Mouse (Mus musculus) MN1 (cell line): ENCODE data around the gene Tulp2.
"Not testable (repeated sequence)": the region's sequence is repeated elsewhere in the genome, so short reads cannot be mapped to it uniquely, and the experiment has no call there.

Source experiments
- DNase-seq: peaks from one replicate; pipeline ENCODE4 v3.0.0-alpha.2; 2016; ENCODE audit warnings: low spot score

Gene Tulp2

GRCm38 (mm10) chr7:45522957-45523676 lies 41.4 kb downstream of the Tulp2 start:
- DNase-seq, result peak; percentile 62

GRCm38 (mm10) chr7:45523678-45524170 lies 42.0 kb downstream of the Tulp2 start:
- peak; percentile 33 for DNase-seq

GRCm38 (mm10) chr7:45524841-45525621 lies 43.4 kb downstream of the Tulp2 start:
- DNase-seq, result peak; percentile 59

GRCm38 (mm10) chr7:45525809-45526473 lies 44.3 kb downstream of the Tulp2 start, which contains the start of the genes Ppp1r15a and Plekha4:
Gene Ppp1r15a, minus strand, starts transcription at chr7:45526268.
Gene Plekha4, plus strand, starts transcription at chr7:45526330.
- peak; percentile 96 for DNase-seq

- peak; percentile 56 for DNase-seq
These were observed 44.9 kb downstream of the Tulp2 start for GRCm38 (mm10) chr7:45526474-45527120.

- not testable (repeated sequence) for DNase-seq
These were observed 45.5 kb downstream of the Tulp2 start for GRCm38 (mm10) chr7:45527169-45527568.

- no peak for DNase-seq
These were observed 47.8 kb downstream of the Tulp2 start for GRCm38 (mm10) chr7:45529461-45529860.

GRCm38 (mm10) chr7:45530643-45531042 lies 49.0 kb downstream of the Tulp2 start:
- no peak for DNase-seq

- no peak for DNase-seq
These were observed 54.0 kb downstream of the Tulp2 start for GRCm38 (mm10) chr7:45535676-45536075.

- DNase-seq, result no peak
These were observed 55.9 kb downstream of the Tulp2 start for GRCm38 (mm10) chr7:45537602-45538001.

GRCm38 (mm10) chr7:45538163-45539041 lies 56.7 kb downstream of the Tulp2 start:
- DNase-seq, result no peak

- DNase-seq, result no peak
These were observed 57.4 kb downstream of the Tulp2 start for GRCm38 (mm10) chr7:45539095-45539494.

- DNase-seq, result no peak
These were observed 58.5 kb downstream of the Tulp2 start for GRCm38 (mm10) chr7:45540213-45540612.

- no peak for DNase-seq
These were observed 62.8 kb downstream of the Tulp2 start for GRCm38 (mm10) chr7:45544525-45544924.

- no peak for DNase-seq
These were observed 68.2 kb downstream of the Tulp2 start for GRCm38 (mm10) chr7:45549641-45550436.

GRCm38 (mm10) chr7:45550821-45551511 lies 69.3 kb downstream of the Tulp2 start:
- no peak for DNase-seq

- no peak for DNase-seq
These were observed 69.8 kb downstream of the Tulp2 start for GRCm38 (mm10) chr7:45551512-45551883.

GRCm38 (mm10) chr7:45553519-45553918 lies 71.8 kb downstream of the Tulp2 start:
- DNase-seq, result no peak

- DNase-seq, result no peak
These were observed 72.3 kb downstream of the Tulp2 start for GRCm38 (mm10) chr7:45553990-45554389.
